Mouse (Mus musculus) cerebellum, adult 2 months (tissue): ENCODE results near the gene Gm45521. TPM values are rescaled to one million over a fixed set of nuclear protein-coding genes. Genes with fewer than 3 reads are reported as not detected.

Experiments used
- DNase-seq, 2 experiments: peaks; one replicate each; pipeline ENCODE4 v3.0.0; 2021
- H3K27ac ChIP-seq: fragments of 200-500 bp; 2 replicates; pipeline ENCODE4 v1.5.1; 2012; ENCODE audit warnings: low read length, control low read depth, inconsistent platforms; ENCODE audit not compliant: insufficient read depth
- H3K27me3 ChIP-seq: fragments of 200-500 bp; 2 replicates; pipeline ENCODE4 v1.6.1; 2012; ENCODE audit warnings: inconsistent platforms, mild to moderate bottlenecking, low read length, moderate library complexity; ENCODE audit not compliant: control insufficient read depth, insufficient read depth
- H3K4me1 ChIP-seq: fragments of 200-500 bp; 2 replicates; pipeline ENCODE4 v1.6.1; 2011; ENCODE audit warnings: low read length; ENCODE audit not compliant: control insufficient read depth, insufficient read depth
- H3K4me3 ChIP-seq: fragments of 200-500 bp; replicated peaks from 2 replicates; pipeline ENCODE3; 2011; ENCODE audit warnings: mild to moderate bottlenecking, low read depth, low read length, control low read depth; ENCODE audit not compliant: insufficient read depth
- CTCF ChIP-seq: fragments of 200-500 bp; IDR thresholded peaks from 2 replicates; pipeline ENCODE4 v1.5.1; 2011; ENCODE audit warnings: low read depth, mild to moderate bottlenecking, control low read depth, low read length, moderate library complexity, borderline replicate concordance; ENCODE audit not compliant: insufficient read depth
- POLR2A ChIP-seq: fragments of 200-500 bp; IDR thresholded peaks from 2 replicates; pipeline ENCODE4 v1.6.1; 2011; ENCODE audit warnings: low read length, control low read depth, borderline replicate concordance; ENCODE audit not compliant: insufficient read depth
- WGBS: fragments of 180-500 bp; shearing (Covaris S2); methylation state at CpG from one replicate; pipeline ENCODE4 v1.1.7; 2018; 5-methylcytosine and 5-hydroxymethylcytosine counted together
- polyA plus RNA-seq: library from polyadenylated mRNA; depleted of rRNA; stranded (reverse); fragments of >200 nt; gene quantifications from 2 replicates; pipeline ENCODE4 v1.2.3, GENCODE M21; 2012

The Gm45521 gene
- polyA plus RNA-seq, 1 experiment, result not detected

DNA sequence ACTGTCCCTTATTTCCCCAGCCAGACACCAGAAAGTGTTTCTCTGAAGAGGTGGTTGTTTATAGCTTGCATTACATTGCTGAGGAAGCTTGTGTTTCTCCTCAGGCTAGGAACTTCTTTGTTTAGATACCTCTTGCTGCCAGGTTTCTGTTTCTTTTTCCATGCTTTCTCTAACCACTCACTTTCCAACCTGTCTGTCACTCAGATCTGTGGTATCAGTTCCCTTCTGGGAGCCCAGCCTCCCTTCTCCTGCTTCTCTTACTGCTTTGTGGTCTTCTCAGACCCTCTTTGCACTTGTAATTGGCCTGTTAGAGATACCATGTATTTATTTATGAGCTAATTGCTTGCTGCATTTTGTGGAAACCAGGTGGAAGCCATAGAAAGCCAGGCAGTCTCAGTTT is 33.5 kb upstream of the Gm45521 start:
- DNase-seq, result no peak

GRCm38 (mm10) chr14:7928362-7928761 is 28.7 kb upstream of the Gm45521 start:
- Histone ChIP-seq H3K27me3 (no peaks in the 10 kb centered on the region), H3K4me3 (no peak overlapping the region), H3K4me1 (no peaks in the 10 kb centered on the region), H3K27ac (no peak overlapping the region)
- no peak for DNase-seq
- no peak for TF ChIP-seq POLR2A
- TF ChIP-seq CTCF, result no peak
- WGBS, result 60% methylated on average over 1 of the region's 1 CpGs

More for the DNA sequence above, 33.5 kb upstream of the Gm45521 start:
- H3K4me1 ChIP-seq, result no peaks in the 10 kb centered on the region
- no peak for TF ChIP-seq CTCF
- no peak for TF ChIP-seq POLR2A
- H3K4me3 ChIP-seq, result no peak overlapping the region
- H3K27me3 ChIP-seq, result no peaks in the 10 kb centered on the region
- H3K27ac ChIP-seq, result no peak overlapping the region

DNA sequence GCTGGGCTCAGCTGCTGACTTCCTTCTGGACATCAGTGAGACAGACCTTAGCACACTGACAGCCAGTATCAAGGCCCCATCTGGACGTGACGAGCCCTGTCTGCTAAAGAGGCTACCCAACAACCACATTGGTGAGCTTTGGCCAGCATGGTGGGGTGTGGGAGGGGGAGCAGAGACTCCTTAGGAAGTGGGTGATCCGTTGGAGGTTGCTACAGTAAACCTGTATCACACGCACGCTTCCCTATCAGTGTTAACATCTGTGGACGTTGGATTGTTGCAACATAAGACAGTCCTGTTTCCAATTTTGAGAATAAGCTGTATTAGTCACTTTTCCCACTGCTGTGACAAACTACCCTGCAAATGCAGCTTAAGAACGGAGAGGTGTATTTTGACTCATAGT is 28.1 kb upstream of the Gm45521 start:
- TF ChIP-seq POLR2A, result no peak
- H3K4me1 ChIP-seq, result no peaks in the 10 kb centered on the region

DNA sequence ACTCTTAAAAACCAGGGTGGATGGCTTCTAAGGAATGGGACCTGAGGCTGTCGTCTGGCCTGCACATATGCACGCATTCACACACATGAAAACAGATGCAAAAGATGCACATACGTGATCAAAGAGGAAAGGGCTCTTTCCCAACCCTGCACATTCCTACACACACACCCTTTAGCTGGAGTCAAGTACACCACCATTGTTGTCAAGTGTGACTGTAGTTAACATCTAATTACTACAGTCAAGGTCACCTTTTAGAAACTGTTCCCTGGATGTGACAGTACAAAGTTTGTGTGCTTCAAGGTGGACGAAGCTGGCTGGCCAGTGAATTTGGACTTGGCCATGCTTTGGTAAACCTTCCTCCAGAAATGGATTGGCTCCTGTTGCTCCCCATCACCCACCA is 24.9 kb upstream of the Gm45521 start:
- 91% methylated on average over 4 of the region's 4 CpGs for WGBS
- H3K27ac ChIP-seq, result no peak overlapping the region
- H3K4me3 ChIP-seq, result no peak overlapping the region
- H3K4me1 ChIP-seq, result no peaks in the 10 kb centered on the region
- H3K27me3 ChIP-seq, result no peaks in the 10 kb centered on the region
- TF ChIP-seq CTCF, result no peak
- no peak for TF ChIP-seq POLR2A
- no peak for DNase-seq

More for the DNA sequence above, 28.1 kb upstream of the Gm45521 start:
- Histone ChIP-seq H3K27ac (no peak overlapping the region), H3K27me3 (no peaks in the 10 kb centered on the region), H3K4me3 (no peak overlapping the region)
- 70% methylated on average over 7 of the region's 7 CpGs for WGBS
- DNase-seq, result no peak

- WGBS, result 93% methylated on average over 7 of the region's 7 CpGs
- Histone ChIP-seq H3K27ac (no peak overlapping the region), H3K27me3 (no peaks in the 10 kb centered on the region), H3K4me3 (no peak overlapping the region), H3K4me1 (0 out of 2 replicates have a peak, but pooled peaks cover 2% of the 10 kb centered on the region)
- no peak for TF ChIP-seq POLR2A
- TF ChIP-seq CTCF, result no peak
- no peak for DNase-seq
Measured at GRCm38 (mm10) chr14:7934166-7934565, 22.9 kb upstream of the Gm45521 start.

DNA sequence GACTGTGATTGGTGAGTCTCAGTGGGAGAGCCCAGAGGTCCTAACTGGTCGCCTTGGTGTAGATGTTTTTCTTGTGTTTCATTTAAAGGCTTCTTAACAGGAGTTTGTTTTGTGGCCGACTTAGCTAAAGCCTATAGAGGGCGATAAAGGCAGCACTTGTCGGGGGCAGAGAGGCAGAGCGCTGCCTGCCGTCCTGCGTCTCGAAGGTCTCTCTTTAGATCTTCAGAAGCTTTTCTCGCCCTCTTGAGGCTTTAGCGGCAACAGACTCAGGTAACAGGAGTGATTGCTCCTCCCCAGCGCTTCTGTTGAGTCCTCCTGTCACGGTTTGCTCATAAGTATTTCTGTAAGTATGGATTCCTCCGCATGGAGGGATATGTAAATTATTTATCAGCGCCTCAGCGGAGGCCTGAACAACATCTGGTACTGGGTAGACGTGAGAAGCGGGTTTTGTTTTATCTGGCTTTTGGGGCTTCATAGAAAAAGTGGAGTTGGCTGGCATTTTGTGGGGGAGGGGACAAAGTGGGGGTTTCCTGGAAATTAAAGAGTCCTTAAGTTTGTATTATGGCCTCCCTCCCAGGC is 19.9 kb upstream of the Gm45521 start:
- peak in 1 of 2 experiments; percentile 25 for DNase-seq

GRCm38 (mm10) chr14:7938809-7939784 is 18.0 kb upstream of the Gm45521 start:
- no peak for TF ChIP-seq CTCF
- TF ChIP-seq POLR2A, result no peak
- peak in 1 of 2 experiments; percentile 35 for DNase-seq
- H3K27me3 ChIP-seq, result no peaks in the 10 kb centered on the region
- H3K27ac ChIP-seq, result no peak overlapping the region
- peaks cover 10% of the 10 kb centered on the region; the same call in 1 of the 2 replicates for H3K4me1 ChIP-seq
- H3K4me3 ChIP-seq, result no peak overlapping the region
- whole genome bisulfite sequencing, result 45% methylated on average over 19 of the region's 19 CpGs

More for the DNA sequence above, 19.9 kb upstream of the Gm45521 start:
- no peaks in the 10 kb centered on the region for H3K27me3 ChIP-seq
- no peak overlapping the region for H3K4me3 ChIP-seq
- WGBS, result 50% methylated on average over 17 of the region's 17 CpGs
- TF ChIP-seq CTCF (0 out of 2 replicates have a peak, but pooled peaks have one; percentile 38), POLR2A (no peak)
- no peak overlapping the region for H3K27ac ChIP-seq
- 0 out of 2 replicates have a peak, but pooled peaks cover 2% of the 10 kb centered on the region for H3K4me1 ChIP-seq
